Mouse (Mus musculus) 416B (cell line): ENCODE measurements at regions not wholly inside any gene's neighbourhood (a gene's known extent, or its start where the extent isn't known, plus 50 kb on each side); places are given as distances from the start of the nearest gene placed in this dataset.

Experiments
- DNase-seq: peaks from one replicate; pipeline ENCODE4 v3.0.0; 2011; ENCODE audit warnings: low read depth

GRCm38 (mm10) chr11:57904216-57904615, 71.6 kb upstream of the Hand1 start:
- DNase-seq: no peak

- DNase-seq: no peak
Observed at GRCm38 (mm10) chr11:57899335-57899734, 66.7 kb upstream of the Hand1 start.

GRCm38 (mm10) chr11:57895497-57895896, 62.9 kb upstream of the Hand1 start:
- DNase-seq: peak; percentile 78

DNA sequence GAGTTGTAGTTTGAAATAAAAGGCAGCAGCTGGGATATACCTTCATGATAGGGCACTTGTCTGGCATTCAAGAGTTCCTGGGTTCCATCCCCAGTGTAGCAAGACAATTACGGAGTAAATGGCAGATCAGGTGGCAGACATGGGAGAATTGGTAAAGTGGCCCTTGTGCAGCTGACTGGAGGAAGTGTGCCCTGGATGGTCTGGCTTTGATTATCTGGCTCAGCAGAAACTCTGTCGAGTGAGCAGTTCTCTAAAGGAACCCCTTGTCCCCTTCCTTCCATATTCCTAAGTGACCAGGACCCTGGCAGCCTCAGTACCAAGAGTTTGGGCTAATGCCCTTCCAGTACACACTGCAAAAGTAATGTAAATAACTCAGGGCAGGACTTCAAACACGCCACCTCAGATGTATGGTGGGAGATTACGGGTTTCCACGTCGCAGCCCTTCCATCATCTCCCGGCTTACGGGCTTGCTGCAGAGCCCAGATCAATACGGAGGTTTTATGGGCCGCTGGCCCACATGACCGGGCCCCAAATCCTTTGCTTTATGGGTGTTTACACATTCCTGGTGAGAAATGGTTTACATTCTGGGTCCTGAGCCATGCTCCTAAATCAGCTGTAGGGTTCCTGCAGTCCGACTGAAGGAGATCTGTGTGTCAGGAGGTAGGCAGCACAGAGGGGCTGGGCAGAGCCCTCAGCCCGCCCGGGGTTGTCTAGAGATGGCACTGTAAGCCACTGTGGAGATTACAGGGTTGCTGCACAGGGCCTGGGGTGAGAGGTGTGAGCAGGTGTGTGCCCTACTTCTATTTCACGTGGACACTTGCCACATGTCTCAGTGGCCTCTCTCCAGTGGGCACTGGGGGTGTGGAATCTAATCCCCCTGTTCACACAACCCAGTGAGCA, 50.4 kb upstream of the Hand1 start:
- no peak for DNase-seq
